Mouse (Mus musculus) forebrain, embryonic 14.5 days (tissue): Measurements from ENCODE around the gene Syt14. TPM values are rescaled to one million over a fixed set of nuclear protein-coding genes. Genes with fewer than 3 reads are reported as not detected.

Source experiments
- ATAC-seq: fragments of 200-750 bp; cut with Nextera tagmentation; 2 replicates; pipeline ENCODE4 v1.8.0; 2017; ENCODE audit warnings: mild to moderate bottlenecking, moderate library complexity
- DNase-seq: peaks from one replicate; pipeline ENCODE4 v3.0.0-alpha.2; 2015; ENCODE audit warnings: low spot score
- H3K27ac ChIP-seq: fragments of 300-500 bp; sonication (generic); 2 replicates; pipeline ENCODE4 v1.5.1; 2014; ENCODE audit warnings: low read depth, mild to moderate bottlenecking, control low read depth, low read length, moderate library complexity
- H3K27me3 ChIP-seq: fragments of 300-500 bp; sonication (generic); replicated peaks from 2 replicates; pipeline ENCODE4 v1.6.1; 2014; ENCODE audit warnings: low read length, control low read depth, mixed read lengths; ENCODE audit not compliant: control insufficient read depth, insufficient read depth
- H3K36me3 ChIP-seq: fragments of 300-500 bp; sonication (generic); 2 replicates; pipeline ENCODE4 v1.6.1; 2014; ENCODE audit warnings: low read length, control low read depth; ENCODE audit not compliant: control insufficient read depth, insufficient read depth
- H3K4me1 ChIP-seq: fragments of 300-500 bp; sonication (generic); 2 replicates; pipeline ENCODE4 v1.6.1; 2014; ENCODE audit warnings: antibody characterized with exemption, low read length, control low read depth; ENCODE audit not compliant: control insufficient read depth, insufficient read depth
- H3K4me2 ChIP-seq: fragments of 300-500 bp; sonication (generic); 2 replicates; pipeline ENCODE4 v1.6.1; 2014; ENCODE audit warnings: mild to moderate bottlenecking, control low read depth, low read length
- H3K4me3 ChIP-seq: fragments of 300-500 bp; sonication (generic); 2 replicates; pipeline ENCODE4 v1.5.1; 2014; ENCODE audit warnings: low read depth, low read length, control low read depth
- H3K9ac ChIP-seq: fragments of 300-500 bp; sonication (generic); 2 replicates; pipeline ENCODE4 v1.6.1; 2014; ENCODE audit warnings: mild to moderate bottlenecking, low read length, control low read depth, moderate library complexity
- H3K9me3 ChIP-seq: fragments of 300-500 bp; sonication (generic); replicated peaks from 2 replicates; pipeline ENCODE4 v1.6.1; 2016; ENCODE audit warnings: low read length, control low read depth, mixed read lengths; ENCODE audit not compliant: control insufficient read depth
- WGBS: fragments of 180-500 bp; shearing (Covaris S2); extraction: QIAGEN DNeasy Blood & Tissue Kit; methylation state at CpG from one replicate; pipeline ENCODE4 v1.1.7; 2014; 5-methylcytosine and 5-hydroxymethylcytosine counted together
- polyA plus RNA-seq: library from polyadenylated mRNA; unstranded; fragments of >200 nt; fragmentation: Nextera tagmentation; extraction: Ambion mirVana; gene quantifications from 2 replicates; pipeline ENCODE4 v1.2.1, GENCODE M21; 2014

The Syt14 gene
- polyA plus RNA-seq, 1 experiment from 2014 or later, result 6.9 TPM

DNA sequence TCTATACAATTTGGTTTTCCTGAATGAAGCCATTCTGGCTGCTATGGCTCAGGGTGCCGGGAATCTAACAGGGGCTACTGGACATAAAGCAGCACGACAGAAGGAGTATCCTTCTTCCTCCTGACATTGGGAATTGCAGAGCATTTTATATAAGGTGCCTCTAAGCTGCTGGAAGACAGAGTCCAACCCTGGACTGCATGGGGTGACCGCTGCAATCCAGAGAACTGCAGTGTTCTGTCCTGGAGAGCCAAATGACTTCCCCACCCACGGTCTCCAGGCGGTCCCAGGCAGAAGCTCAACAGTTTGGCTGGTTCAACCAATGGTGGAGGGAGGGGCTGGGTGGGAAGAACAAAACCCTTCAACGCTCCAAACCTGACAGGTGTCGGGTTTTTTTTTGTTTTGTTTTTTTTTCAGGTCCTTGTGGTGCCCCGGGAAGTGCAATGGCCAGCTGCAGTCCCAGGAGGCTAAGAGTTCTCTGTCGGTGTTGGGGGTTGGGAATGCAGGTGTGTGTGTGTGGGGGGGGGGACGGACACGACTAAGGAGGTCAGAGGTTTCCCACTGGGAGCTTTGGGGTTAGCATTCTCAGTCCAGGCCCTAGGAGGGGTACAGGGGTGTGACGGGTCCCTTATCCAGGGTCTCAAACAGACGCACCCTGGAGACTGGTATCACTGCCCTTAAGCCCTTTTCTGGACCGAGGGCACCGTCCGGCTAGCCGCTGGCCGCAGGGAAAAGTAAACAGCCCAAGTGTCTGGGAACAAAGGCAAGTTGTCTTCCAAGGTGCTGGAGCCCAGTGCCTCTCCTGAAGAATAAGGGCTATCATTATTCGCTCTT, 181.4 kb downstream of the Syt14 start:
- no peak for DNase-seq
- no peak for ATAC-seq
- Histone ChIP-seq H3K4me2 (peak overlapping the region; percentile 90), H3K36me3 (peaks cover 3% of the 10 kb centered on the region), H3K9ac (peak overlapping the region; percentile 95), H3K27ac (peak overlapping the region; percentile 96), H3K9me3 (no peaks in the 10 kb centered on the region), H3K4me3 (peak overlapping the region; percentile 85), H3K27me3 (0 out of 2 replicates have a peak, but pooled peaks cover 3% of the 10 kb centered on the region), H3K4me1 (peaks cover 47% of the 10 kb centered on the region)
- 5% methylated on average over 19 of the region's 19 CpGs for WGBS

DNA sequence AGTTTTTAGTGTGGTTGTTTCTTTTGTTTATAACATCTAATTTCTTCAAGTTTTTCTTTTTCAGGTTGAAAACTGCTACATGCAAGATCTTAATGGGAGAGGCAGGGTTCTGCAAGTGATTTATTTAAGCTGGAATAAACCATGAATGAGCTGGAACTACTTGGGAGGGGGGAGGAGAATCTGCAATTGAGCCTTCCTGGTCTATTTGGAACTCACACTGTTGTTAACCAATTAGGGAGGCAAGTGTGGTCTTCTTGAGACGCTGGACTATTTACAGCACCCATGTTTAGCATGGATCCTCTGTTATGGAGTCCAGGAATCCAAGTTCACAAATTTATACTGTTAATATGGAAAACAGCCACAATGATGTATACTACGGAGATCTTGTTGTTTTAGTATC, 182.1 kb downstream of the Syt14 start:
- 36% methylated on average over 2 of the region's 2 CpGs for WGBS
- no peak for DNase-seq
- H3K4me1 ChIP-seq, result peaks cover 47% of the 10 kb centered on the region

DNA sequence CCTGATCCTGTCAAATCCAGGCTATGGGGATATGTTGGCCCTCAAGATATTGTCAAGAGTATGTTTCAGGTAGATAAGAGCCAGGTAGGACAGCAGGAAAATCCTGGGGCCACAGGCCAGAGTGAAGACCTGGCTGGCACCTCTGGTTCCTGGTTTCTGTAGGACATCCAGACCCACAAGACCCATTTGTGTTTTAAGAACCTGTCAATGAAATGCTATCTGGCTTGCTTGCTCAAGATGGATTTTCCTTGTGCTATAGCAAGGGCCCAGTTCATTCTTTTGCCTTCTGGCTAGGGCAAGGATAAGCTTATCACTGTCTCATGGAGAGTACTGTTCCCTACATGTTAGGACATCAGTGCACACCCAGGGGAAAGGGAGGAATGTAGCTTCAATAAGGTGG, 183.5 kb downstream of the Syt14 start:
- Histone ChIP-seq H3K9me3 (no peaks in the 10 kb centered on the region), H3K9ac (peak overlapping the region; percentile 5; the same call in 1 of the 2 replicates), H3K4me2 (peak overlapping the region; percentile 43), H3K27ac (peak overlapping the region; percentile 10; the same call in 1 of the 2 replicates), H3K4me1 (peaks cover 47% of the 10 kb centered on the region), H3K4me3 (no peak overlapping the region), H3K27me3 (0 out of 2 replicates have a peak, but pooled peaks cover 3% of the 10 kb centered on the region), H3K36me3 (peaks cover 25% of the 10 kb centered on the region)
- ATAC-seq (no peak), DNase-seq (no peak)

More for the DNA sequence above, 182.1 kb downstream of the Syt14 start:
- H3K36me3 ChIP-seq, result peaks cover 11% of the 10 kb centered on the region
- H3K9me3 ChIP-seq, result no peaks in the 10 kb centered on the region
- peak overlapping the region; percentile 90 for H3K4me2 ChIP-seq
- H3K27ac ChIP-seq, result no peak overlapping the region
- H3K9ac ChIP-seq, result peak overlapping the region; percentile 95; the same call in 1 of the 2 replicates
- H3K27me3 ChIP-seq, result 0 out of 2 replicates have a peak, but pooled peaks cover 3% of the 10 kb centered on the region
- no peak for ATAC-seq
- peak overlapping the region; percentile 85 for H3K4me3 ChIP-seq

DNA sequence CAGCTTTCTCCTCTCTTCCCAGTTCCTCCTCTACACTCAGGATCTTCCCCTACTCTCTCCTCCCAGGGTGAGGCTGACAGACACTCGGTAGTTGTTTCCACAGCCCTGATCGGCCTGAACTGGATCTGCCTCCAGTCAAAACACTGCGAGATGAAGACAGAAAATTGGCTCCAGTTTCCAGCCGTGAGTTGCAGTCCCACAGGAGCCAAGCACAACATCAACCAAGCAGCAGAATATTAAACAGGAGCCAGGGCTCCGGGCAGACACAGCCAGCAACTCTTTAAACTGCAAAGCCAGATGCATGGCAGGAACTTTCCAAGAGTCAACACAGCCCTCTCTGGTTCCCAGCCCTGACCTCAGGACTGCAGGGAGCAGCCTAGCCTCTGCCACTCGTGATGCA, 183.9 kb downstream of the Syt14 start:
- peak overlapping the region; percentile 43 for H3K4me2 ChIP-seq
- peak overlapping the region; percentile 9; the same call in 1 of the 2 replicates for H3K4me3 ChIP-seq
- H3K36me3 ChIP-seq, result peaks cover 29% of the 10 kb centered on the region
- no peaks in the 10 kb centered on the region for H3K9me3 ChIP-seq
- ATAC-seq (peak; percentile 62), DNase-seq (peak; percentile 90)
- H3K27me3 ChIP-seq, result 0 out of 2 replicates have a peak, but pooled peaks cover 3% of the 10 kb centered on the region
- peak overlapping the region; percentile 5 for H3K9ac ChIP-seq
- H3K4me1 ChIP-seq, result peaks cover 47% of the 10 kb centered on the region
- H3K27ac ChIP-seq, result peak overlapping the region; percentile 74
- WGBS, result 3% methylated on average over 6 of the region's 6 CpGs

DNA sequence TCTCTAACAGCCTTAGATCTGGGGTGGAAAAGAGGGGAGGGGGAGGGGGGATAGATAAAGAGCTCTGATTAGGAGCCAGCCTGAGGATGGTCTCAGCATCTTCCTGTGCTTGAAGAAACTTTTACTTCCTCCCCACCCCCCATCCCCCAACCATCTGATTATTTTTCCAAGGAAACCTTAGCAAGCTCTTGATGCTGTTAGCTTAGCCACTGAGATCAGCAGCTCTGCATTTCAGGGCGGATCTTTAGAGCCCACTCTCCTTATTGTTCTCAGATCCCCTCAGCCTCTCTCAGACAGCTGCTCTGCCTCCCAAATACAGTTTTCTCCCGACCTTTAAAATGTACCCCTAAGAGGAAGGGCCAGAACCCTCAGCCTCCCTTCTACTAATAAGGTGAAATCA, 184.4 kb downstream of the Syt14 start:
- peak; percentile 22 for ATAC-seq
- Histone ChIP-seq H3K27me3 (0 out of 2 replicates have a peak, but pooled peaks cover 3% of the 10 kb centered on the region), H3K9ac (peak overlapping the region; percentile 5), H3K4me1 (peaks cover 42% of the 10 kb centered on the region), H3K27ac (peak overlapping the region; percentile 74), H3K4me3 (peak overlapping the region; percentile 9; the same call in 1 of the 2 replicates), H3K9me3 (no peaks in the 10 kb centered on the region), H3K36me3 (peaks cover 34% of the 10 kb centered on the region), H3K4me2 (peak overlapping the region; percentile 43)
- peak; percentile 55 for DNase-seq
- 3% methylated on average over 2 of the region's 2 CpGs for whole genome bisulfite sequencing

DNA sequence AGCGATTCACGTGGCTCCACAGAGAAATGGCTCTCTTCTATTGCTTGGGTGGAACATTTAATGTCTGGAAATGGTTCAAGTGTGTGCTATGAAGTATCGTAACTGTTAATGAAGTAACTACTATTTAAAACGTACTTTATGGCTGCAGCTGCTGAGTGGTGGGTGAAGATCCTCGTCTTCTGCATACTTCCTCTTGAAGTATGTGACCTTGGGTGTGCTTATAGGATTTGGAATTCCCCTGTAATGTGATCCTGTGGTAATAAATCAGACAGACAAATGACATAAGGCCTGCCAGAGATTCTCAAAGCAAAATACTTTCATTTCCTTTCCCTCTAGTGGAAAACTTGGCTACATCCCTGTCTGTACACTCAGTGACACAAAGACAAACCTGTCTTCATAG, 186.0 kb downstream of the Syt14 start:
- Histone ChIP-seq H3K9me3 (no peaks in the 10 kb centered on the region), H3K4me1 (peaks cover 38% of the 10 kb centered on the region), H3K27me3 (0 out of 2 replicates have a peak, but pooled peaks cover 3% of the 10 kb centered on the region), H3K9ac (no peak overlapping the region), H3K36me3 (peaks cover 44% of the 10 kb centered on the region), H3K27ac (no peak overlapping the region), H3K4me2 (no peak overlapping the region), H3K4me3 (no peak overlapping the region)
- DNase-seq (no peak), ATAC-seq (no peak)
- 89% methylated on average over 5 of the region's 5 CpGs for WGBS

DNA sequence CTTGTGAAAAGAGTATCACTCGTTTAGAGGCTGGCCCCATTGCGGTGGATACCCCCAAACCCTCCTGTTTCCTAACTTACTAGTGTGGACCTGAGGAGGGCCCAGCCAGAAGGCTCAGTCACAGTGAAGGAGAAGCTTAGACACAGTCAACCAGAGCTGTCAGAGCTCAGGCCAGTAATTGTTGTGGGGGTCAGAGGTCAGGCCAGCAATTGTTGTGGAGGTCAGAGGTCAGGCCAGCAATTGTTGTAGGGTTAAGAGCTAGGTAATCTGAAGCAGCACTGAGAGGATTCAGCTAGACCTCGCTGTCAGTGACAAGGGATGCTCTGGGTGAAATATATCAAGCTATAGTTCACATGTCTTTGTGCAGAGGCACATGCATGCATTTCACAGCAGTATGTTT, 188.3 kb downstream of the Syt14 start:
- 8% methylated on average over 3 of the region's 3 CpGs for WGBS
- Histone ChIP-seq H3K36me3 (peaks cover 44% of the 10 kb centered on the region), H3K27ac (no peak overlapping the region), H3K4me1 (peaks cover 18% of the 10 kb centered on the region), H3K9ac (no peak overlapping the region), H3K27me3 (no peaks in the 10 kb centered on the region), H3K9me3 (no peaks in the 10 kb centered on the region), H3K4me3 (no peak overlapping the region), H3K4me2 (no peak overlapping the region)
- ATAC-seq, result no peak
- no peak for DNase-seq
